Mouse (Mus musculus): ENCODE data around the gene Ndufb11.

DNA sequence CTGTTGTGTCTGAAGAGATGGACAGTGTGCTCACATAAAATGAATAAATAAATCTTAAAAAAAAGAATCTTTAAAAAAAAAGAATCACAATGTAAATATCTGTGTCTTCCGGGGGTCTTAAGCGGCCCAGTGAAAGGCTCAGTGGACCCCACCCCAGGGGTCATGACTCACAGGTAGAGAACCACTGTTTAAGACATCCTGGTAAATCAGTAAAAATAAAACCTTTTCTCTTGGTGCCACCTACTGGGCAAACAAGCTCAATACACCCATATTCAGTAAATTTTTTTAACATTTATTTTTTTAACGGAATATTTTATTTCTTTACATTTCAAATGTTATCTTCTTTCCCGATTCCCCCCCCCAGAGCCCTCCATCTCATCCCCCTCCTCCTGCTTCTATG, 29.5 kb downstream of the Ndufb11 start:
- TF ChIP-seq CTCF (IDR thresholded peaks at IDR 0.05; ENCODE audit: control insufficient read depth, insufficient read depth, insufficient read length) (no peak), MYOD1 (IDR thresholded peaks at IDR 0.05; ENCODE audit: control insufficient read depth, insufficient read length, low read depth) (no peak), CEBPB (IDR thresholded peaks at IDR 0.05; ENCODE audit: low read depth) (no peak), MYOG (IDR thresholded peaks at IDR 0.05; ENCODE audit: control insufficient read depth, extremely low read depth, insufficient read length) (no peak), MAX (IDR thresholded peaks at IDR 0.05) (no peak), FOSL1 (IDR thresholded peaks at IDR 0.05; ENCODE audit: insufficient read depth, low read length, poor library complexity, severe bottlenecking) (no peak), USF1 (IDR thresholded peaks at IDR 0.05; ENCODE audit: low read depth) (no peak)
